Mouse (Mus musculus): ENCODE data around the gene Dnm1. TPM values are rescaled to one million over a fixed set of nuclear protein-coding genes. Genes with fewer than 3 reads are reported as not detected.
A peak's percentile ranks its signal among the peaks of the same experiment; 100 is the strongest.

The Dnm1 gene
- 100 and 165 TPM in 2 replicates for polyA plus RNA-seq (2012; rRNA removed)

GRCm38 (mm10) chr2:32353007-32353542 is at the start of gene Dnm1:
Gene Dnm1 (minus strand): TSS chr2:32353338.
- no peak for DNase-seq (ENCODE audit: low read depth, low spot score)
- WGBS: under 1% methylated on average over 63 of the region's 63 CpGs

GRCm38 (mm10) chr2:32396695-32397094 is 43.6 kb upstream of the Dnm1 start:
- WGBS: 0% methylated on average over 15 of the region's 15 CpGs
- no peak for DNase-seq (ENCODE audit: low read depth, low spot score)

GRCm38 (mm10) chr2:32395946-32396621 is 42.9 kb upstream of the Dnm1 start:
- WGBS: under 1% methylated on average over 59 of the region's 59 CpGs
- DNase-seq (ENCODE audit: low read depth, low spot score): peak; percentile 84

DNA sequence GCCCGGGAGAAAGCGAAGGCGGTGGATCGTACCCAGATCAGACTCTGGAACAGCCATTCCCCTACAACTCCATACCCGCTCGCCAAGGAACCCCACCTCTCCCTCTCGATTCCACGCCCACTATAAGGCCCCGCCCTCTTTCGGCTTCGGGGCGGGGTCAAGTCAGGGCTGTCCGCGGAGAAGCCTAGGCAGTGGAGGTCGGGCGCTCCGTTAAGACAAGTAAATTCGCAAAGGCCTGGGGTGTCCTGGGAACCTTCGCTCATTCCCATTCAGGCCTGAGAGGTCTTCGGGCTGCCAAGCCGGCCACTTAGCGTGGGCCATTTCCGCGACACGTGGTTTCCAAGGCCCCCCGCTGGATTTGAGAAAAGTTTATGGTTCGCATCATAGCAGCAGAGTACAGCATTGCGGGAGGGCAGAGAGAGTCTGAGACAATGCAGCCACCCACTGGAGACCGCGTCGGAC is 42.4 kb upstream of the Dnm1 start, which contains the start of gene Ptges2:
Gene Ptges2 (plus strand): TSS at position 413 of the 462 bp plus-strand sequence.
- WGBS: under 1% methylated on average over 31 of the region's 31 CpGs

DNA sequence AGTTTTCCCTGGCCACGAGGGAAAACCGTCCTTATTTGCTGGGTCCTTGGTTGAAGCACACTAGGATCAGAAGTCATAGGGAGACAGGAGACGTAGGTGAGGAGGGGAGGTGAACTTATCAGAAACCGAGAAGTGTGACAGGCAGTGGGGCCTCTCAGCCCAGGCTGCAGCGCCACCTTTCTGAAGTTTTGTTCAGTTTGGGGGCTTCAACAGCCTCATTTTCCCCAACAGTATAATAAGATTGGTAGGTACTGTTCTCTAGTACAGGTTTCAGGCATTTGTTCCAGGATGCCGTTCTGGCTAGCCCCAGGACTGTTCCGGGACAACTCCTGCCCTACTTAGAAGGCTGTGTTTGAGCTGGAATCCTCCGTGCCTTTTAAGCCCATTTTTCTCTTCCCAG is 41.8 kb upstream of the Dnm1 start:
- WGBS: 1% methylated on average over 8 of the region's 8 CpGs
- DNase-seq (ENCODE audit: low read depth, low spot score): no peak

More for the DNA sequence above, 42.4 kb upstream of the Dnm1 start, which contains the start of gene Ptges2:
- DNase-seq (ENCODE audit: low read depth, low spot score): peak; percentile 85

- DNase-seq (ENCODE audit: low read depth, low spot score): no peak
- WGBS: 67% methylated on average over 5 of the region's 5 CpGs
These were observed 38.9 kb upstream of the Dnm1 start for GRCm38 (mm10) chr2:32392063-32392462.

DNA sequence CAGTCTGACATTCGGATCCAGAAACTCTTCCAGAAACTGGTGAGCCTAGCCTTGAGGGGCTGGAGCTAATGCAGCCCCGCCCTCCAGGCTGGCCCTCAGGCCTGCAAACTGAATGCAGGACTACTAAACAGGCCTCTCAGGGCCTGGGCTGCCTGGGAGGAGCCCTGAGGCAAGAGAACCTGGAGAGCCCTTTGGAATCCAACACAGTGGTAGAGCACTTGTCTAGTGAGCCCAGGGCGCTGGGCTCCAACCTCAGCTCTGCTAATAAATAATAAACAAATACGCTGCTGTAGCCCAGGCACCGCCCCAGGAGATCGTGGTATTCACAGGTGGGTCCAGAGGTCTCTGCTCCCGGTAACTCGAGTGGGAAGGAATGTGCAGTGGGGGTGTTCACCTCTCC is 37.7 kb upstream of the Dnm1 start:
- no peak for DNase-seq (ENCODE audit: low read depth, low spot score)

DNA sequence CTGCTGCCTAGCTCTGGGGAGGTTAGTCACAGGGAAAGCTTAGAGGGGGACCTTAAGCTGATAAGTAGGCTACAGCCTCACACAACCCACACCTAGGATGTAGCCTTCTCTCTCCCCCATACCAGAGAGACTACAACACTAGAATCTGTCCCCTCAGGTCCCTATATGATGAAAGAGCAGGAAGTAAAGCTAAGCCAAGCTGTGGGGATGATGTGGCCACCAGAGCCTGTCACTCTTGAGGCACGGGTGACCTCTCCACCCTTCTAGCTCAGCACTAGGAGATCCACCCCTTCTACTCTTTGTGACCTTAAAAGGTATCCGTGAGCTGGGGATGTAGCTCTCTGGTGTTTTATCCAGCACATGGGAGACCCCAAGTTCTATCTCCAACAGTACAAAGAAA is 36.0 kb upstream of the Dnm1 start:
- 79% methylated on average over 2 of the region's 2 CpGs for WGBS
- DNase-seq (ENCODE audit: low read depth, low spot score): no peak

More for the DNA sequence above, 37.7 kb upstream of the Dnm1 start:
- 75% methylated on average over 8 of the region's 8 CpGs for WGBS

DNA sequence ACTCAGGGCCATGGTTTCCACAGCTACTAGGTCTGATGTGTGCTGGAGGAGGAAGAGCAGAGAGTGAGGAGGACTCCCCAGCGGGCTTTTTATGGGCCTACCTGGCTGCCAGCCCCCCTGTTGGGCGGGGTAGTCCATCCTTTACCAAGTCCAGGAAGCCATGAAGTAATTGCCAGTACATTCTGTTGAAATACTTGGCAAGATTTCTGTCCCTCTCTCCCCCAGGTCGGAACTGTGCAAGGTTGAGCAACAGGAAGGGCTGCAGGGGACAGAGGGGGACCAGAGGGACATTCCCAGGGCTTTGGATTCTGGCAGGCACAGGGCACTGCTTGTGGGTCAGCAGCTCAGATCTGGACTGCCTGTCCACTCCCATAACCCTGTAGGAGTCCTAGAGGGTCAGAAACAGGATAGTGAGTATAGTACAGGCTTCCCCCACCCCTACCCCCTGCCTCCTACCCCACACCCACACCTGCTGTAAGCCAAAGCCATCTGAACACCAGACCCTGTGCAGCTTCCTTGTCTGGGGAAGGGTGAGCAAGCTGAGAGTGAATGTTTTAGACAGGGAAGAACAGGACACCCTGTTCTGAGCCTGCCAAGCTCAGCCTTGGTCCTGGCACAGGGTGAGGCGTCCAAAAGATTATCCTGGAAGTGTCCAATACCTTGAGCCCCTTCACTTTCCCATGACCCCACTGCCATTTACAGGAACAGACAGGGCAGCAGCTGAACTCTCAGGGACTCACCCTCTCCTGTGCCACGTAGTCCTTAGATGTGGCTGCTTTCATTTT is 34.8 kb upstream of the Dnm1 start, which contains the start of gene Lcn2:
Gene Lcn2 (minus strand): TSS at position 547 of the 785 bp plus-strand sequence.
- 44% methylated on average over 5 of the region's 5 CpGs for WGBS
- no peak for DNase-seq (ENCODE audit: low read depth, low spot score)

GRCm38 (mm10) chr2:32382689-32383088 is 29.6 kb upstream of the Dnm1 start:
- no peak for DNase-seq (ENCODE audit: low read depth, low spot score)
- WGBS: 73% methylated on average over 2 of the region's 2 CpGs

- WGBS: under 1% methylated on average over 43 of the region's 47 CpGs
- DNase-seq (ENCODE audit: low read depth, low spot score): peak; percentile 87
These were observed 28.7 kb upstream of the Dnm1 start, which contains the start of gene 1110008P14Rik for GRCm38 (mm10) chr2:32381775-32382223. Gene 1110008P14Rik (minus strand): TSS chr2:32381938.

GRCm38 (mm10) chr2:32381141-32381774 is 28.1 kb upstream of the Dnm1 start:
- no peak for DNase-seq (ENCODE audit: low read depth, low spot score)
- under 1% methylated on average over 27 of the region's 27 CpGs for WGBS

DNA sequence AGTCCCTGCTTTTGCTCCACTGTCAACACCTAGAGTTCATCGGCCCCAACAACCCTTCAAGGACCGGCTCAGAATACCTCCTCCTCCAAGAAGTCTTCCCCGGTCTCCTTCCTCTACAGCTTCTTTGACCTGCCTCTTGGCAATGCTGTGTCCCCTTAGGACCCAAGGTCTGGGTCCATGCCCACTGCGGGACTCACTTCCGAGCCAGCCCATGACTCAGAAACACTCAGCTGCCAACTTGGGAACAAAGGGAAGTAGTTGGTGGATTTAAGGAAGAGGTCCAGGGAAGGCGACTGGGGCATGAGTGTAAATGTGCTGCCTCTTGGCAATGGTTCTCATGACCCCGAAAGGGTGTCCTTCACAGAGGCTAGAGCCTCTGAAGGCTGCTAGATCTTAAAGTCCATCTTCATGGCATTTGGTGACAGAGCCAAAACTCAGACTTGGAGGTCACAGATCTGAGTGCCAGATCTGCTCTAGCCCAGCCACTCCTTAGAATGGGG is 26.9 kb upstream of the Dnm1 start:
- DNase-seq (ENCODE audit: low read depth, low spot score): no peak
- 76% methylated on average over 7 of the region's 7 CpGs for WGBS

DNA sequence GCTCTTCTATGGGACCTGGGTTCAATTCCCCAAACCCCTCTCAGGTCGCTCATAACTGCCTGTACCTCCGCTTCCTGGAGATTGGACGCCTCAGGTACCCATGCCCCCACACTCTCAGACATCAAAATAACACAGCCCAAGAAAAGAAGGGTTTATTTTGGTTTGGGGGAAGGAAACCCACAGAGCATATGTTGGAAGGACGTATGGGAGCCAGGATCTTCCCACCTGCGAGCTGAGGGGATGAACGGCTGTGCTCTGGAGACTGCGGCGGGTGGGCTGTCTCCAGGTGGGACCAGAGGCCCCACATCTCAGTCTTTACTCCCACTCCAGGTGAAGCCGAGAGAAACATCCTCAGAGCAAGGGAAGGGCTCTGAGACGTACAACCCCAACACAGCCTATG is 23.8 kb upstream of the Dnm1 start:
- no peak for DNase-seq (ENCODE audit: low read depth, low spot score)
- 94% methylated on average over 10 of the region's 10 CpGs for WGBS

DNA sequence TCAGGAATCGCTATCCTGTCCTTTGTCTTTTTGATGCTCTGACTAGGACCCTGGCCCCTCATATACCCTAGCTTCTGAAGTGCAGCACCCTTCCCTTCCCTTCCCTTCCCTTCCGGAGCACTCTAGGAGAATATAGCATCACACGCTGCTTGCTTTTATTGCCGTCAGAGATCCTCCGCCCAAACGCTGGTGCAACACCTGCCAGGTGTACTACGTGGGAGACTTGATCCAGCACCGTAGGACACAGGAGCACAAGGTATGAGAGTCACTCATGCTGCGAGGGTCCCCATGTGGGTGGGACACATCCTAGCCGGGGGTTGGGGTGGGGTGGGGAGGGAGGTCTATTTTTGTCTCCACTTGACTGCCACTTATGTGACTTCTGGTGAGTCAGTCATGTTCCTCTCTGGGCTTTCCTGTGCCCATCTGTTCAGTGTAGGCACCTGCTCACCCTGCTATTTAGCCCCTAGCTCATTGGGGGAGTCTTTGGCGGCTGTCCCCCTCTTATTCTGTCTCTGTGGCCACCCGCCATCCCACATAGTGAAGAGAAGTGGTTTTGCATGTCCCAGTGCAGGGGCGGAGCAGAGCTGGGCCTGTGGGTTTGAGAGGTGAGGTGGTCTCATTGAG is 22.3 kb upstream of the Dnm1 start:
- no peak for DNase-seq (ENCODE audit: low read depth, low spot score)
- 70% methylated on average over 13 of the region's 13 CpGs for WGBS

- WGBS: 91% methylated on average over 10 of the region's 10 CpGs
- no peak for DNase-seq (ENCODE audit: low read depth, low spot score)
These were observed 21.1 kb upstream of the Dnm1 start for GRCm38 (mm10) chr2:32374191-32374590.

- WGBS: 91% methylated on average over 5 of the region's 5 CpGs
- DNase-seq (ENCODE audit: low read depth, low spot score): no peak
These were observed 14.2 kb upstream of the Dnm1 start for GRCm38 (mm10) chr2:32367315-32367714.

DNA sequence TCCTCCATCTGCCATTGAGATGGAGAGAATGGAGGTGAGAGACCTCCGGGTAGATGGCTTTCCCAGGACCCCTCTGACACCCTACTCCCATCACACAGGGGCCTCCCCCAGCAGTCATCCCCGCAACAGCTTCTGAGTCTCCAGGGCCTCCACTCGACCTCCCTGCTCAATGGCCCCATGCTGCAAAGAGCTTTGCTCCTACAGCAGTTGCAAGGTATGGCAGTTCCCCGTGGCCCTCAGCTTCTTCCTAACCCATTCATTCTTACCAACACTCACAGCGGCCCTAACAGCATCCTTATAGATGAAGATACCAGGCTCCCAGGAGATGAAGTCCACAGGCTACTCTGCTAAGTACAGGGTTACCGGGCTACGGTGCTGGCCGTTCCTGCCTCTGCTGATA is 11.0 kb upstream of the Dnm1 start:
- DNase-seq (ENCODE audit: low read depth, low spot score): no peak
- 85% methylated on average over 8 of the region's 8 CpGs for WGBS
